Mouse (Mus musculus) forebrain, postnatal 0 days (tissue): ENCODE results near the gene Dyx1c1. TPM values are rescaled to one million over a fixed set of nuclear protein-coding genes. Genes with fewer than 3 reads are reported as not detected.
A peak's percentile ranks its signal among the peaks of the same experiment; 100 is the strongest.

Experiments used
- ATAC-seq: fragments of 200-750 bp; cut with Nextera tagmentation; 2 replicates; pipeline ENCODE4 v1.8.0; 2017; ENCODE audit warnings: mild to moderate bottlenecking, moderate library complexity
- DNase-seq: peaks from one replicate; pipeline ENCODE4 v3.0.0-alpha.2; 2015
- H3K27ac ChIP-seq: fragments of 300-500 bp; sonication (generic); 2 replicates; pipeline ENCODE4 v1.5.1; 2014; ENCODE audit warnings: low read depth, mild to moderate bottlenecking, antibody characterized with exemption, low read length, moderate library complexity, mixed read lengths
- H3K27me3 ChIP-seq: fragments of 300-500 bp; sonication (generic); 2 replicates; pipeline ENCODE4 v1.6.1; 2014; ENCODE audit warnings: mild to moderate bottlenecking, low read length, mixed read lengths; ENCODE audit not compliant: insufficient read depth
- H3K36me3 ChIP-seq: fragments of 300-500 bp; sonication (generic); 2 replicates; pipeline ENCODE4 v1.6.1; 2014; ENCODE audit warnings: mild to moderate bottlenecking, moderate library complexity; ENCODE audit not compliant: insufficient read depth
- H3K4me1 ChIP-seq: fragments of 300-500 bp; sonication (generic); 2 replicates; pipeline ENCODE4 v1.6.1; 2014; ENCODE audit warnings: antibody characterized with exemption; ENCODE audit not compliant: insufficient read depth
- H3K4me2 ChIP-seq: fragments of 300-500 bp; sonication (generic); 2 replicates; pipeline ENCODE4 v1.6.1; 2014; ENCODE audit warnings: low read depth, mild to moderate bottlenecking, moderate library complexity
- H3K4me3 ChIP-seq: fragments of 300-500 bp; sonication (generic); 2 replicates; pipeline ENCODE4 v1.5.1; 2014; ENCODE audit warnings: low read depth, low read length, mixed read lengths
- H3K9ac ChIP-seq: fragments of 300-500 bp; sonication (generic); 2 replicates; pipeline ENCODE4 v1.6.1; 2014; ENCODE audit warnings: mild to moderate bottlenecking
- H3K9me3 ChIP-seq: fragments of 300-500 bp; sonication (generic); 2 replicates; pipeline ENCODE4 v1.6.1; 2016; ENCODE audit warnings: low read length
- CTCF ChIP-seq: sonication (generic); IDR thresholded peaks from 2 replicates; pipeline ENCODE4 v1.5.1; 2016; ENCODE audit warnings: antibody characterized with exemption, control low read depth, low read depth
- WGBS: fragments of 180-500 bp; shearing (Covaris S2); extraction: QIAGEN DNeasy Blood & Tissue Kit; methylation state at CpG from one replicate; pipeline ENCODE4 v1.1.7; 2014; 5-methylcytosine and 5-hydroxymethylcytosine counted together
- polyA plus RNA-seq: library from polyadenylated mRNA; unstranded; fragments of >200 nt; fragmentation: Nextera tagmentation; extraction: Ambion mirVana; gene quantifications from 2 replicates; pipeline ENCODE4 v1.2.1, GENCODE M21; 2015
- total RNA-seq: library from RNA; depleted of rRNA; stranded (reverse); fragments of >200 nt; gene quantifications from 2 replicates; pipeline ENCODE4 v1.2.3, GENCODE M21; 2014

Gene Dyx1c1
- total and polyA plus RNA-seq, 2 experiments from 2014 or later: 2.9 to 3.2 TPM

- Histone ChIP-seq H3K4me3 (no peak overlapping the region), H3K27me3 (no peaks in the 10 kb centered on the region), H3K4me2 (no peak overlapping the region), H3K36me3 (peaks cover 43% of the 10 kb centered on the region), H3K4me1 (no peaks in the 10 kb centered on the region), H3K9ac (no peak overlapping the region), H3K9me3 (no peaks in the 10 kb centered on the region), H3K27ac (no peak overlapping the region)
- no peak for ATAC-seq
- TF ChIP-seq CTCF: no peak
- 47% methylated on average over 3 of the region's 3 CpGs for WGBS
- no peak for DNase-seq
Observed at GRCm38 (mm10) chr9:73002177-73002576, 43.6 kb downstream of the Dyx1c1 start.

- H3K27ac ChIP-seq: no peak overlapping the region
- WGBS: 89% methylated on average over 8 of the region's 8 CpGs
- peaks cover 48% of the 10 kb centered on the region for H3K36me3 ChIP-seq
- H3K4me2 ChIP-seq: no peak overlapping the region
- H3K9me3 ChIP-seq: no peaks in the 10 kb centered on the region
- no peak for ATAC-seq
- H3K4me3 ChIP-seq: no peak overlapping the region
- no peaks in the 10 kb centered on the region for H3K27me3 ChIP-seq
- no peaks in the 10 kb centered on the region for H3K4me1 ChIP-seq
- no peak for DNase-seq
- no peak for TF ChIP-seq CTCF
- no peak overlapping the region for H3K9ac ChIP-seq
Observed at GRCm38 (mm10) chr9:73004076-73004475, 45.5 kb downstream of the Dyx1c1 start.

- 83% methylated on average over 6 of the region's 6 CpGs for WGBS
- Histone ChIP-seq H3K4me2 (no peak overlapping the region), H3K36me3 (peaks cover 48% of the 10 kb centered on the region), H3K27ac (no peak overlapping the region), H3K4me1 (no peaks in the 10 kb centered on the region), H3K27me3 (no peaks in the 10 kb centered on the region), H3K9ac (no peak overlapping the region), H3K9me3 (no peaks in the 10 kb centered on the region), H3K4me3 (no peak overlapping the region)
- DNase-seq (no peak), ATAC-seq (no peak)
- no peak for TF ChIP-seq CTCF
Observed at GRCm38 (mm10) chr9:73005106-73005505, 46.5 kb downstream of the Dyx1c1 start.

GRCm38 (mm10) chr9:73006175-73006574, 47.6 kb downstream of the Dyx1c1 start:
- Histone ChIP-seq H3K4me1 (no peaks in the 10 kb centered on the region), H3K36me3 (peaks cover 52% of the 10 kb centered on the region), H3K9ac (no peak overlapping the region), H3K27ac (no peak overlapping the region), H3K9me3 (no peaks in the 10 kb centered on the region), H3K4me3 (no peak overlapping the region), H3K27me3 (no peaks in the 10 kb centered on the region), H3K4me2 (no peak overlapping the region)
- ATAC-seq (no peak), DNase-seq (no peak)
- WGBS: 93% methylated on average over 3 of the region's 3 CpGs
- TF ChIP-seq CTCF: peak; percentile 41

GRCm38 (mm10) chr9:73008384-73008783, 49.8 kb downstream of the Dyx1c1 start:
- Histone ChIP-seq H3K27me3 (no peaks in the 10 kb centered on the region), H3K9ac (no peak overlapping the region), H3K4me1 (no peaks in the 10 kb centered on the region), H3K9me3 (no peaks in the 10 kb centered on the region), H3K4me2 (no peak overlapping the region), H3K36me3 (peaks cover 57% of the 10 kb centered on the region), H3K4me3 (no peak overlapping the region), H3K27ac (no peak overlapping the region)
- ATAC-seq: no peak
- DNase-seq: no peak
- no peak for TF ChIP-seq CTCF
- WGBS: 78% methylated on average over 3 of the region's 3 CpGs

- no peak overlapping the region for H3K4me3 ChIP-seq
- WGBS: 90% methylated on average over 4 of the region's 4 CpGs
- H3K27ac ChIP-seq: no peak overlapping the region
- H3K9me3 ChIP-seq: no peaks in the 10 kb centered on the region
- H3K4me2 ChIP-seq: no peak overlapping the region
- DNase-seq: no peak
- no peaks in the 10 kb centered on the region for H3K4me1 ChIP-seq
- peaks cover 74% of the 10 kb centered on the region for H3K36me3 ChIP-seq
- no peak overlapping the region for H3K9ac ChIP-seq
- TF ChIP-seq CTCF: peak; percentile 30; the same call in 1 of the 2 replicates
- ATAC-seq: no peak
- H3K27me3 ChIP-seq: no peaks in the 10 kb centered on the region
Observed at GRCm38 (mm10) chr9:73012629-73013028, 54.0 kb downstream of the Dyx1c1 start.

GRCm38 (mm10) chr9:73014724-73015123, 56.1 kb downstream of the Dyx1c1 start:
- Histone ChIP-seq H3K4me3 (no peak overlapping the region), H3K9ac (no peak overlapping the region), H3K4me2 (no peak overlapping the region), H3K36me3 (peaks cover 90% of the 10 kb centered on the region), H3K27ac (no peak overlapping the region), H3K9me3 (no peaks in the 10 kb centered on the region), H3K27me3 (no peaks in the 10 kb centered on the region), H3K4me1 (no peaks in the 10 kb centered on the region)
- ATAC-seq: no peak
- WGBS: 92% methylated on average over 13 of the region's 13 CpGs
- no peak for DNase-seq
- TF ChIP-seq CTCF: no peak

GRCm38 (mm10) chr9:73019841-73020240, 61.3 kb downstream of the Dyx1c1 start:
- Histone ChIP-seq H3K27me3 (no peaks in the 10 kb centered on the region), H3K27ac (no peak overlapping the region), H3K9ac (no peak overlapping the region), H3K36me3 (peaks cover 54% of the 10 kb centered on the region), H3K9me3 (no peaks in the 10 kb centered on the region), H3K4me2 (no peak overlapping the region), H3K4me1 (no peaks in the 10 kb centered on the region), H3K4me3 (no peak overlapping the region)
- 74% methylated on average over 10 of the region's 10 CpGs for WGBS
- no peak for TF ChIP-seq CTCF
- ATAC-seq (no peak), DNase-seq (no peak)
